ENCODE assay signal across 19 mouse cellular contexts in genomic region chr1:181228591-181228990, GRCm38 (mm10). TPM values are rescaled to one million over a fixed set of nuclear protein-coding genes. Genes with fewer than 3 reads are reported as not detected.
A peak's percentile ranks its signal among the peaks of the same experiment; 100 is the strongest.
DNase-seq lines count a peak whose midpoint lies in the region; ATAC-seq and TF ChIP-seq lines count a peak whose summit lies in the region.
"Had no signal": no experiment of that assay in that cellular context is flagged by ENCODE, and none has a peak within 500 bp of the region (broad histone marks: within the 10 kb centered on the region; RNA-seq: fewer than 3 reads in every experiment).

No protein-coding gene starts in this region.

- no peak for TF ChIP-seq CTCF in gastrocnemius, adult 2 months (IDR thresholded peaks at IDR 0.05)
- TF ChIP-seq CTCF in stomach, postnatal 0 days (IDR thresholded peaks at IDR 0.05; ENCODE audit: low read depth): no peak

- H3K4me1 ChIP-seq in liver, embryonic 13.5 days (replicated peaks): peaks cover 73% of the 10 kb centered on the region
- H3K4me1 ChIP-seq in stomach, postnatal 0 days (replicated peaks; ENCODE audit: control insufficient read depth, insufficient read depth): no peaks in the 10 kb centered on the region
- H3K4me1 ChIP-seq: forebrain, embryonic 13.5 days had no signal

- intact Hi-C loops in gastrocnemius, adult 2 months (cut with DNase I): loop anchor here (2.0 kb wide), 1 partner anchor 16 kb away; the partner anchor contains the start of gene Wdr26
- intact Hi-C loops in gastrocnemius, postnatal 36 days (cut with DNase I): no loop called here
- intact Hi-C loops in left cerebral cortex, postnatal 25 days (cut with DNase I): no loop called here

- H3K4me3 ChIP-seq in gastrocnemius, adult 2 months: no peak overlapping the region
- H3K4me3 ChIP-seq in liver, embryonic 13.5 days (replicated peaks): no peak overlapping the region
- H3K4me3 ChIP-seq in stomach, postnatal 0 days (ENCODE audit: low read depth, low read length): no peak overlapping the region
- H3K4me3 ChIP-seq: embryonic facial prominence, embryonic 10.5 days; forebrain, embryonic 13.5 days; heart, adult 2 months; heart, embryonic 12.5 days; hindbrain, embryonic 10.5 days had no signal

- H3K36me3 ChIP-seq in liver, embryonic 13.5 days: no peaks in the 10 kb centered on the region
- H3K36me3 ChIP-seq in stomach, postnatal 0 days (ENCODE audit: control insufficient read depth, insufficient read depth, low read length): no peaks in the 10 kb centered on the region
- H3K36me3 ChIP-seq: embryonic facial prominence, embryonic 10.5 days; heart, embryonic 12.5 days; hindbrain, embryonic 10.5 days had no signal

- peak overlapping the region; percentile 43 for H3K27ac ChIP-seq in gastrocnemius, adult 2 months
- peak overlapping the region; percentile 89; the same call in 1 of the 2 replicates for H3K27ac ChIP-seq in liver, embryonic 13.5 days
- peak overlapping the region; percentile 45; the same call in 1 of the 2 replicates for H3K27ac ChIP-seq in stomach, postnatal 0 days (replicated peaks)
- H3K27ac ChIP-seq: embryonic facial prominence, embryonic 10.5 days; forebrain, embryonic 13.5 days; heart, adult 2 months; hindbrain, embryonic 10.5 days; hindbrain, embryonic 14.5 days had no signal

- no peak overlapping the region for H3K9ac ChIP-seq in liver, embryonic 13.5 days
- 0 out of 2 replicates have a peak overlapping the region, but pooled peaks have one; percentile 2 for H3K9ac ChIP-seq in stomach, postnatal 0 days (ENCODE audit: low read length)
- H3K9ac ChIP-seq: forebrain, embryonic 13.5 days; forebrain, postnatal 0 days; heart, embryonic 12.5 days; hindbrain, embryonic 14.5 days had no signal

- TF ChIP-seq EP300 in stomach, postnatal 0 days (optimal IDR thresholded peaks at IDR 0.05): no peak

- WGBS in liver, embryonic 13.5 days (ENCODE audit: insufficient replicate concordance): 76% methylated on average over 5 of the region's 5 CpGs
- WGBS in stomach, postnatal 0 days: 61% methylated on average over 5 of the region's 5 CpGs

- no peaks in the 10 kb centered on the region for H3K9me3 ChIP-seq in liver, embryonic 13.5 days (replicated peaks)
- no peaks in the 10 kb centered on the region for H3K9me3 ChIP-seq in stomach, postnatal 0 days (ENCODE audit: control insufficient read depth, low read length)
- H3K9me3 ChIP-seq: embryonic facial prominence, embryonic 10.5 days; forebrain, embryonic 13.5 days; G1E; heart, embryonic 12.5 days; hindbrain, embryonic 10.5 days had no signal

- H3K27me3 ChIP-seq in liver, embryonic 13.5 days: no peaks in the 10 kb centered on the region
- H3K27me3 ChIP-seq in stomach, postnatal 0 days (ENCODE audit: control insufficient read depth, insufficient read depth, low read length): no peaks in the 10 kb centered on the region
- H3K27me3 ChIP-seq: forebrain, embryonic 13.5 days; heart, embryonic 12.5 days had no signal

- no peak overlapping the region for H3K4me2 ChIP-seq in liver, embryonic 13.5 days
- H3K4me2 ChIP-seq in stomach, postnatal 0 days (replicated peaks; ENCODE audit: low read depth): no peak overlapping the region
- H3K4me2 ChIP-seq: forebrain, embryonic 13.5 days; heart, embryonic 12.5 days; hindbrain, embryonic 14.5 days had no signal

- DNase-seq in gastrocnemius, adult 2 months: no peak
- no peak for DNase-seq in gastrocnemius, postnatal 36 days
- DNase-seq in retina, postnatal 1 day: peak; percentile 21
- DNase-seq in retina, embryonic 14.5 days (ENCODE audit: low spot score): no peak
- no peak for DNase-seq in liver, embryonic 13.5 days
- no peak for DNase-seq in stomach, postnatal 0 days (ENCODE audit: low spot score)
- no peak for DNase-seq in adrenal gland, postnatal 10 days
- no peak for DNase-seq in left cerebral cortex, postnatal 25 days (ENCODE audit: low spot score in 2 of 2)
- DNase-seq: adrenal gland, postnatal 25 days; cerebellum, adult 2 months; cerebellum, postnatal 10 days; forebrain, postnatal 0 days; heart, adult 2 months had no signal

- no peak for ATAC-seq in liver, embryonic 13.5 days (ENCODE audit: low read depth)
- no peak for ATAC-seq in stomach, postnatal 0 days (ENCODE audit: low FRiP score, low TSS enrichment)
- ATAC-seq: forebrain, embryonic 13.5 days; forebrain, postnatal 0 days had no signal

RNA-seq across cellular contexts. Expression of gene Wdr26, which starts 16.8 kb away (rescaled TPM):
- total RNA-seq in gastrocnemius, adult 2 months (2021): 100 to 1,000 TPM in 1 of 2 experiments, 10 to 100 TPM in 1; 99.7 to 104 TPM
- 100 to 1,000 TPM in 1 of 2 experiments, 10 to 100 TPM in 1; 96.7 to 105 TPM for total RNA-seq in gastrocnemius, postnatal 36 days (2021)
- 55.6 and 62.5 TPM in 2 replicates for polyA plus RNA-seq in liver, embryonic 13.5 days (2015; fragmentation: Nextera tagmentation; extraction: Ambion mirVana)
- polyA plus RNA-seq in stomach, postnatal 0 days (2015; fragmentation: Nextera tagmentation; extraction: Ambion mirVana): 42.1 and 45.4 TPM in 2 replicates
- 100 to 1,000 TPM; 126 to 138 TPM for total RNA-seq in adrenal gland, postnatal 10 days (2021)
- 100 to 1,000 TPM; 106 to 119 TPM for total RNA-seq in left cerebral cortex, postnatal 25 days (2021)
